Mouse (Mus musculus) ZHBTc4 (cell line): Measurements from ENCODE around the gene Hook2.

ENCODE experiments used
- DNase-seq: peaks from one replicate; pipeline ENCODE4 v3.0.0-alpha.2; 2011; ENCODE audit warnings: low read depth, low spot score

The Hook2 gene

DNA sequence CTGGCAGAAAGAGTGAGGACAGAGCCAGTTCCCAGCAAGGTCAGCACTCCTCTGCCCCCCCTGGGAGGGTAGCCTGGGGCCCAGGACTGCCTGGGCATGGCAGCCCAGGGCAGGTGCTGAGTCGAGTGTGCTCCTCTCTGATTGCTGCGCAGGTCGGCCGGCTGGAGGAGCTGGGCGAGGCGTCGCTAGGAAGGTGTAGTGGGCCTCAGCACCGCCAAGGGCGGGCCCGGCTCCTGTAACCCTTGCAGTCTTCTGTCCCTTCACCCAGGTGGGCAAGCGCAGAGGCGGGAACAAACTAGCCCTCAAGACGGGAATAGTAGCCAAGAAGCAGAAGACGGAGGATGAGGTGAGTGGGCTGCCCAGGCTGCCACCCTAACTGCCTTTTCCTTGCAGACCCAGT is 38.9 kb downstream of the Hook2 start:
- no peak for DNase-seq

DNA sequence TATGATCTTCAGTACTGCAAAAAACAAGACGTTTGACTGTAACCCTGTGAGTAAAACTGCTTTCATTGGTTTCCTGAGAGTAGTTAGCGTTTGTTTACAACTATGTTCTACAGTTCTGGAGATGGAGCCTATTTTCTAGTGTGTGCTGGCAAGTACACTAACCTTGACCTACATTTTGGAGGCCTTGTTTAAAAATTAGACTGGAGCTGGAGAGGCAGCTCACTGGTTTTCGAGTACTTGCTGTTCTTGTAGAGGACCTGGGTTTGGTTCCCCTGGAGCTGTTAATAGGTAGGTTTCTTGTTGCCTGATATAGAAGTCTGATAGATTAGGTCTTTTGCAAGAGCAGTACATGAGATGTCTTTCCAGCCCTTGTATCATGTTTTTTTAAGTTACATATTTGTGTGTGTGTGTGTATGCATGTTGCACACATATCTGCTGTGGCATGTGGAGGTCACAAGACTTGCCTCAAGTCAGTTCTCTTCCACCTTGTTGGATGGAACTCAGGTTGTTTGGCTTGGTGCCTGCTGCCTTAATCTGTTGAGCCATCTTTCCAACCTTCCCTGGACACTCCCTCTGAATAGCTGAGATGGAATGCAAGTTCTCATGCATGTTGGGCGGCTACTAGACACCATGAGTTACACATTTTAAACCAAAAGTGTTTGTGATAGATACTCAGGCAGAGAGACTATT is 42.4 kb downstream of the Hook2 start:
- no peak for DNase-seq

DNA sequence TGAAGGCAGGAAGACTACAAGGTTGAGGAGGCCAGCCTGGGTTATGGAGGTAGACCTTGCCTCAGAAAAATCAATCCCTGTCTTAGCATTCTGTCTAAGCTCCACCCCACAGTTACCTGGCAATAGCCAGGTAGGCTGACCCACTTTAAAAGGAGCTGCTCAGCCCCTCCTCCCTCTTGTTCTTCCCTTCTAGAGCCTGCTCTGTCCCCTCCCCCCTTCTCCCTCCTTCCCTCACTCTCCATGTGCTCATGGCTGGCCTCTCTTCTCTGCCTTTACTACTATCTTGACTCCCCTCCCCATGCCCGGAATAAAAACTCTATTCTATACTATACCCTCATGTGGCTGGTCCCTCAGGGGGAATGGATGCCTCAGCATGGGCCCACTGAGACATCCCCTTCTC is 43.5 kb downstream of the Hook2 start:
- peak; percentile 38 for DNase-seq

DNA sequence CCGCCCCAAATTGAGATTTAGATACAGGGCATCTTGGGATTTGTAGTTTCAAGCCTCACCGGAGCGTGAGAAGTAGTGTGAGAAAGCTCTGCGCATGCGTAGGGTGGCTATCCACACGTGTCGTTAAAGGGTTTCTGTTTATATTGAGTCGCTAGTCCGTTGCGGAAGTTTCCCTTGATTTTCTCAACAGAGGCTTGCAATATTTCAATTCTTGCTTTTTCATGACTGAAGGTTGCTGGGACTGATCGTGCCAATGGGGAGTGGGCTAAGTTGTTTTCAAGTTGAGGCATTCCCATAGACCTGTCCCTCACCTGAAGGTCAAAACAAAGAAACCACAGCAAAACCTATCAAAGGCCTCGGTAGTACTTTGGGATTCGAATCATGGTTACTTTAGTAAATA is 44.4 kb downstream of the Hook2 start:
- DNase-seq: peak; percentile 93

DNA sequence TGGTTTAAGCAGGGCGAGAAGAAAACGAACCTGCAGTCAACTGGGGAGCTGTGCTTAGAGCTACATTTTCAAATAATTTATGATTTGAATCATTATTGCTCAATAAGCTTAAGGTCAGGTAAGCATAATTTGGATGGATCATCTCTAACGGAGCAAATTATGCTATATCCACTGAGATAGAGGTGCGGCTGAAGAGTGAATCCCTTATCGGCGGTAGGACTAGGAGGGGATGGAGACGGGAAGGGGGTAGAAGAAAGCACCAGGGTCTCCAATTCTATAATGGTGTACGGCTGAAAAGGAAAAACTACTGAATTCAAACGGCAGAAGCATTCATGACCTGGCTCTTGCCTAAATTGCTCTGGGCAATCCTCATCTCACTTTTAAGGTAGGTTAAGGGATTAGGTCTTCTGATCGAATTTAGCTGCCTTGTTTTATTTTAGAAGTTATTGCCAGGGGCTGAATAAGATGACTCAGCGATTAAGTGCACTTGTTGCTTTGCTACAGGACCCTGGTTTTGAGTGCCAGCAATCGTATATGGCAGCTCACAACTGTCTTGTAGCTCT is 44.8 kb downstream of the Hook2 start:
- no peak for DNase-seq

DNA sequence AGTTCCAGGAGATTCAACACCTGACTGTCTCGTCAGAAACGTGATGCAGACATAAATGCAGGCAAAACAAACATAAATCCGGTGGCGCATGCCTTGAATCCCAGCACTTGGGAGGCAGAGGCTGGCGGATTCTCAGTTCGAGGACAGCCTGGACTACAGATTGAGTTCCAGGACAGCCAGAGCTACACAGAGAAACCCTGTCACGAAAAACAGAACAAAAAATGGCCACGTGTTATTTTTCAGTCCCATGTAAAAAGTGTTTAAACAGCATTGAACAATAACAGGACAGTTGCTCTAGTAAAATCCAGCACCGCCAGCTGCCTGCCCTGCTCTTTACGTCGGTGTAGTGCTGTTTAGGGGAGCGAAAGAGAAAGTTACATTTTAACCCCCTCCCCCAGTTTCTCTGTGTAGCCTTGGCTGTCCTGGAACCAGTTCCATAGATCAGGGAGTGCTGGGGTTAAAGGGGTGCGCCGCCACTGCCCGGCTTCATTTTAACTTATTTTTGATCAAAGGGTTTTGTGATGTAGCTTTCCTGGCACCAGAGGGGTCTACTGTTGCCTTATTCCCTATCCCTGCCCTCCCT is 45.4 kb downstream of the Hook2 start:
- peak; percentile 34 for DNase-seq

DNA sequence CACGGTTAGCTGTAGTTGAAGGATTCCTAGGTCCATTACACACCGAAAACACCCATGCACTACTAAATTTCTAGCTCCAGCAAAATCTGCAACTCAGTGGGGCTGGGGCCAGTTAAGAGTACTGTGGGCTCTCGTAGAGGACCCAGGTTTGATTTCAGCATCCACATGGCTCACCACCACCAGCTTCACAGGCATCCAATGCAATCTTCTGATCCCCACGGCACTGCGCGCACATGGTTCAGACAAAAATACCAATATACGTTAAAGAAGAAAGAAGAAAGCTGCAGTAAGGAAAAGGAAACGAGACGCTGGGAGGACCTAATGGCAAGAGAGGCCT is 45.9 kb downstream of the Hook2 start:
- DNase-seq: no peak

DNA sequence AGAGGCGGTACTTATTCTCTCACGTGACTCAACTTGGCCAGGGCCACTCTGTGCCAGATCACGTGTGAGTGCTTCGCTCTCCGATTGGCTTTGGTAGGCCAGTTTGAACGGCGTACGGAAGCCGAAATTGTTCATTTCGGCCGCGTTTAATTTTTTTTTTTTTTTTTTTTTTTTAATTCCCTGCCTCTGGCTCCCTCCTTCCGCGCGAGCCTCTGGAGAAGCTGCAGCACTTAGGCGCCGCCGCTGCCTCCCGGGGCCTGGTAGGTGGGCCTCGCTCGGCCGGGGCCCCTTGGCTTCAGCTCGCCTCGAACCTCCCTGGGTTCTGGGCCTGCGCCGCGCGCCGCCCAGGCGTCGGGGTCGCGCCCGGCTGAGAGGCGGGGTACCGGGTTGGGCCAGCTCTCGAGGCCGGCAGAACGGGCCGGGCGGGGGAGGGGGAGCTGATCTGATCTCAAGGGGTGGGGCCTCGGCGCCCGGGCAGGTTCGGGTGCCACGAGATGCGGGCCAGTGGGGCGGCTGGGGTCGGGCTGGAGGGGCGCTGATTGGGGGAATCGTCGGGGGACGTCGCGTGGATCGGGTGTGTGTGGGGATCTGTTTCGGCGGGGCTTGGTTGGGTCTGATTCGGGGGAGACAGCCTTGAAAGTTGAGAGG is 46.4 kb downstream of the Hook2 start, which contains the start of gene Tnpo2:
Gene Tnpo2 (plus strand): TSS at position 198 of the 648 bp plus-strand sequence.
- DNase-seq: peak; percentile 98

DNA sequence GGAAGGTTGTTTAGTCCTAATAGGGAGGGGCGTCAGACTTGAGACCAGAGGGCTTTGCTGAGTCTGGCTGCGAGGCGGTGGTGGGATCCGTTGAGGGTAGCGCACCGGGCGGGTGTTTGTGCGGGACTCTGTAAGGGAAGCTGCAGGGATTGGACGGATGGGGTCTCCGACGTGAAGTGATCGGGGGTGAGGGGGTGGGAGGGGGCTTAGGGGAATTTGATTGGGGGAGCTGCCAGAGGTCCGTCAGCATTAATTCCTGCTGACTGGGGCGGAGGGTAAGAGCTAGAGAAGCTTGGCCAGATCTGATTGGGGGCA is 46.9 kb downstream of the Hook2 start:
- DNase-seq: peak; percentile 86

DNA sequence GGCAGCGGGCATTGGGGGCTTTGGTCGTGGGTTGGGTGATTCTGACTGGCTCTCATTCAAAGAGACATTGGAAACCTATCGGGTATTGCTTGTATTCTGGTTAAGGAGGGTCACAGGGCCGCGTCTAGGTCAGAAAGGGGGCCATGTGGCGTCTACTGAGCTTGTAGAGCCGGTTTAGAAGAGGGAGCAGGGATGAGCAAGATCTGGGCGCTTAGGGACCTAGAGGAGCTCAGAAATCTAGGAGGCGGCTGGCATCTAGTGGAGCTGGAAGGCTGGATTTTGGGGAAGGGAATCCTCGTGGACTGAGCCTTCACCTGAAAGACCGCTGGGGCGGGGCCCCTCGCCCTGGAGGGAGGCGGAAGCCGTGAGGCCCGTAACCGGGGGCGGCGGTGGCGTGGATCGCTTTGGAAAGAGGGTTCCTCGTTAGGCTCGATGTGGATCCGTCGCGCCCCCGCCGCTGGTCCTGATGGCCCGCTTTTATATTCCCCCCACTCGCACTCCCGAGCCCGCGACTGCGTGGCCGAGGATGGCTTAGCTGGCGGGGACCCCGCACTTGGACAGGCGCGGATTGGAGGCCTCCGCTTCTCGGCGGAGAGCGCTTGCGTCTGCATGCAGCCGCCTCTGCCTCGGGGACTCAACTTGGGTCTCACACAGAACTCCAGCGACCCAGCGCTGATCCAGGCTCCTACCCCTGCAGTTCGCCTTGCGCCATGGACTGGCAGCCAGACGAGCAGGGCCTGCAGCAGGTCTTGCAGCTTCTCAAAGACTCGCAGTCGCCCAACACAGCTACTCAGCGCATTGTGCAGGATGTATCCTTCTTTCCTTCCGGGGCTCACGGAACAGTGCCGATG is 47.5 kb downstream of the Hook2 start:
- DNase-seq: peak; percentile 58

DNA sequence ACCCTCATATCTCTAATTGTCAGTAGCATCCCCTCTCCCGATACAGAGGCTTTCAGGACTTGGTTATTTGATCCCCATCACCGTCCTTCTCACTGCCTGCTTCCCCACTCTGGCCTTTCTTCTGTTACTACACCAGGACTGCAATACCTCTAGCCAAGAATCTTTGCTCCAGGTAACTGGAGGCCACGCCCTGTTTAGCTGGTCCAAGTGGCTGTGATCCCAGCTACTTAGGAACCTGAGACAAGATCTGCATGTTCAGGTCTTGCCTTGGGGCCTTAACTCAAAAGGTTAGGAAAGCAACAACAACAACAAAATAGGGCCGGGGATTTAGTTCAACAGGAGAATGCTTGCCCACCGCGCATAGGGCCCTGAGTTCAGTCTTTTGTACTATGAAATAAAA is 53.2 kb downstream of the Hook2 start:
- no peak for DNase-seq
